Comparison of ENCODE assay signal across 26 mouse cellular contexts in genomic region chr17:3496080-3496479, GRCm38 (mm10). TPM values are rescaled to one million over a fixed set of nuclear protein-coding genes. Genes with fewer than 3 reads are reported as not detected.
A peak's percentile ranks its signal among the peaks of the same experiment; 100 is the strongest.
DNase-seq lines count a peak whose midpoint lies in the region; ATAC-seq and TF ChIP-seq lines count a peak whose summit lies in the region.
"Had no signal": no experiment of that assay in that cellular context is flagged by ENCODE, and none has a peak within 500 bp of the region (broad histone marks: within the 10 kb centered on the region; RNA-seq: fewer than 3 reads in every experiment).

No protein-coding gene starts in this region.

- intact Hi-C loops in left cerebral cortex, adult 2 months (cut with DNase I) = loop anchor here (5.0 kb wide), 1 partner anchor 244 kb away; no protein-coding TSS in a partner anchor

- TF ChIP-seq POLR2A in kidney, adult 2 months (IDR thresholded peaks at IDR 0.05; ENCODE audit: low read depth, low read length) = no peak
- no peak for TF ChIP-seq POLR2A in cortical plate, adult 2 months (IDR thresholded peaks at IDR 0.05; ENCODE audit: extremely low read depth, insufficient read depth, low read length)

- H3K27ac ChIP-seq in kidney, adult 2 months (ENCODE audit: insufficient read depth, low read depth, low read length) = peak overlapping the region; percentile 73
- H3K27ac ChIP-seq in kidney, embryonic 14.5 days (ENCODE audit: low read depth, low read length) = no peak overlapping the region
- H3K27ac ChIP-seq in left cerebral cortex, adult 2 months = peak overlapping the region; percentile 30
- peak overlapping the region; percentile 45 for H3K27ac ChIP-seq in cortical plate, adult 2 months (ENCODE audit: insufficient read depth, low read length)
- H3K27ac ChIP-seq in kidney, embryonic 16.5 days (ENCODE audit: low read length) = 0 out of 2 replicates have a peak overlapping the region, but pooled peaks have one; percentile 30
- H3K27ac ChIP-seq: embryonic facial prominence, embryonic 10.5 days; embryonic facial prominence, embryonic 15.5 days; forebrain, embryonic 12.5 days; hindbrain, embryonic 12.5 days; hindbrain, postnatal 0 days; limb, embryonic 12.5 days; liver, embryonic 14.5 days; midbrain, embryonic 12.5 days had no signal

- H3K36me3 ChIP-seq in kidney, adult 2 months (ENCODE audit: control insufficient read depth, insufficient read depth, low read length) = no peaks in the 10 kb centered on the region
- H3K36me3 ChIP-seq in kidney, embryonic 14.5 days (ENCODE audit: control insufficient read depth, insufficient read depth, low read length) = no peaks in the 10 kb centered on the region
- H3K36me3 ChIP-seq in kidney, embryonic 16.5 days (ENCODE audit: insufficient read depth, low read length) = no peaks in the 10 kb centered on the region
- H3K36me3 ChIP-seq: embryonic facial prominence, embryonic 10.5 days; forebrain, embryonic 12.5 days; hindbrain, embryonic 12.5 days; limb, embryonic 12.5 days; midbrain, embryonic 12.5 days had no signal

- H3K27me3 ChIP-seq in kidney, adult 2 months (replicated peaks; ENCODE audit: control insufficient read depth, insufficient read depth, low read length) = no peaks in the 10 kb centered on the region
- H3K27me3 ChIP-seq in kidney, embryonic 14.5 days (ENCODE audit: control insufficient read depth, insufficient read depth, low read length) = no peaks in the 10 kb centered on the region
- no peaks in the 10 kb centered on the region for H3K27me3 ChIP-seq in kidney, embryonic 16.5 days (ENCODE audit: insufficient read depth, low read length)
- H3K27me3 ChIP-seq: embryonic facial prominence, embryonic 15.5 days; forebrain, embryonic 12.5 days; hindbrain, embryonic 12.5 days; limb, embryonic 12.5 days; midbrain, embryonic 12.5 days had no signal

- no peak overlapping the region for H3K4me2 ChIP-seq in kidney, embryonic 14.5 days (replicated peaks; ENCODE audit: low read depth, low read length)
- no peak overlapping the region for H3K4me2 ChIP-seq in kidney, embryonic 16.5 days (replicated peaks; ENCODE audit: low read depth, low read length)
- H3K4me2 ChIP-seq: embryonic facial prominence, embryonic 15.5 days; forebrain, embryonic 12.5 days; heart, embryonic 11.5 days; hindbrain, embryonic 12.5 days; limb, embryonic 12.5 days; midbrain, embryonic 12.5 days had no signal

- 51% methylated on average over 3 of the region's 3 CpGs for WGBS in kidney, adult 2 months
- WGBS in kidney, embryonic 14.5 days = 90% methylated on average over 3 of the region's 3 CpGs
- WGBS in kidney, embryonic 16.5 days = 85% methylated on average over 3 of the region's 3 CpGs

- no peak for ATAC-seq in kidney, embryonic 14.5 days (ENCODE audit: low FRiP score, low TSS enrichment)
- peak; percentile 72; the same call in 1 of the 2 replicates for ATAC-seq in kidney, embryonic 16.5 days (ENCODE audit: low FRiP score, low TSS enrichment)
- ATAC-seq: hindbrain, postnatal 0 days had no signal

- H3K9ac ChIP-seq in kidney, embryonic 14.5 days (ENCODE audit: low read depth, low read length) = no peak overlapping the region
- H3K9ac ChIP-seq in kidney, embryonic 16.5 days (replicated peaks; ENCODE audit: low read length) = no peak overlapping the region
- H3K9ac ChIP-seq: embryonic facial prominence, embryonic 15.5 days; forebrain, embryonic 12.5 days; hindbrain, embryonic 12.5 days; limb, embryonic 12.5 days; liver, embryonic 14.5 days; midbrain, embryonic 12.5 days had no signal

- peak; percentile 76 for DNase-seq in kidney, adult 2 months
- DNase-seq in left cerebral cortex, adult 2 months (ENCODE audit: extremely low spot score in 1 of 2, low spot score in 2 of 2) = no peak
- DNase-seq in left cerebral cortex, adult 18-20 months (ENCODE audit: low spot score in 2 of 2) = no peak
- no peak for DNase-seq in adipocyte (ENCODE audit: low spot score)
- DNase-seq: adrenal gland, adult 8-10 months; cerebellum, postnatal 14 days; gastrocnemius, postnatal 25 days; heart, adult 18-20 months; heart, postnatal 36 days; lung, postnatal 36 days; thymus, adult 2 months; thymus, postnatal 36 days had no signal

- TF ChIP-seq CTCF in kidney, adult 2 months (conservative IDR thresholded peaks at IDR 0.05; ENCODE audit: insufficient read depth, insufficient read length, low read depth, low read length) = no peak
- TF ChIP-seq CTCF in left cerebral cortex, adult 2 months (IDR thresholded peaks at IDR 0.05) = no peak
- no peak for TF ChIP-seq CTCF in cortical plate, adult 2 months (IDR thresholded peaks at IDR 0.05; ENCODE audit: extremely low read depth, insufficient read depth, low read length)

- no peaks in the 10 kb centered on the region for H3K9me3 ChIP-seq in kidney, embryonic 14.5 days (ENCODE audit: control insufficient read depth, low read length)
- no peaks in the 10 kb centered on the region for H3K9me3 ChIP-seq in kidney, embryonic 16.5 days (ENCODE audit: low read length)
- H3K9me3 ChIP-seq: embryonic facial prominence, embryonic 10.5 days; embryonic facial prominence, embryonic 15.5 days; forebrain, embryonic 12.5 days; hindbrain, embryonic 12.5 days; limb, embryonic 12.5 days; midbrain, embryonic 12.5 days had no signal

- no peak overlapping the region for H3K4me3 ChIP-seq in kidney, adult 2 months (ENCODE audit: insufficient read depth, low read depth, low read length)
- H3K4me3 ChIP-seq in kidney, embryonic 14.5 days (ENCODE audit: low read length) = no peak overlapping the region
- no peak overlapping the region for H3K4me3 ChIP-seq in left cerebral cortex, adult 2 months
- H3K4me3 ChIP-seq in cortical plate, adult 2 months (ENCODE audit: insufficient read depth, low read length) = no peak overlapping the region
- H3K4me3 ChIP-seq in kidney, embryonic 16.5 days (ENCODE audit: low read length) = no peak overlapping the region
- H3K4me3 ChIP-seq: embryonic facial prominence, embryonic 10.5 days; embryonic facial prominence, embryonic 15.5 days; forebrain, embryonic 12.5 days; hindbrain, embryonic 12.5 days; limb, embryonic 12.5 days; midbrain, embryonic 12.5 days had no signal

- H3K4me1 ChIP-seq in kidney, adult 2 months (ENCODE audit: control insufficient read depth, insufficient read depth, low read length) = peaks cover 25% of the 10 kb centered on the region
- no peaks in the 10 kb centered on the region for H3K4me1 ChIP-seq in kidney, embryonic 14.5 days (ENCODE audit: control insufficient read depth, insufficient read depth, low read length)
- H3K4me1 ChIP-seq in cortical plate, adult 2 months (ENCODE audit: control insufficient read depth, insufficient read depth, low read length) = peaks cover 19% of the 10 kb centered on the region
- H3K4me1 ChIP-seq in kidney, embryonic 16.5 days (ENCODE audit: insufficient read depth, low read length) = peaks cover 8% of the 10 kb centered on the region; the same call in 1 of the 2 replicates
- H3K4me1 ChIP-seq: embryonic facial prominence, embryonic 10.5 days; embryonic facial prominence, embryonic 15.5 days; forebrain, embryonic 12.5 days; hindbrain, embryonic 12.5 days; limb, embryonic 12.5 days; midbrain, embryonic 12.5 days had no signal

RNA-seq across cellular contexts. Expression of gene Cldn20, which starts 36.3 kb away (rescaled TPM):
- 0.48 TPM in 1 of 2 replicates, not detected in the other for polyA plus RNA-seq in kidney, adult 2 months (2012; rRNA removed)
- 0.31 and 0.70 TPM in 2 replicates for polyA plus RNA-seq in kidney, embryonic 14.5 days (2014; fragmentation: Nextera tagmentation; extraction: Ambion mirVana)
- under 1 TPM in 1 of 2 experiments, not detected in 1; 0.77 TPM for total RNA-seq in left cerebral cortex, adult 2 months (2021)
- total RNA-seq in left cerebral cortex, adult 18-20 months (2021) = 1 to 10 TPM in 1 of 2 experiments, not detected in 1; 1.5 TPM
- polyA plus RNA-seq in cortical plate, adult 2 months (2012; rRNA removed) = 0.95 and 1.0 TPM in 2 replicates
- polyA plus RNA-seq in kidney, embryonic 16.5 days (2015; fragmentation: Nextera tagmentation; extraction: Ambion mirVana) = not detected in 2 replicates
- total RNA-seq: gastrocnemius, postnatal 25 days; heart, adult 18-20 months; heart, postnatal 36 days had no signal
- polyA plus RNA-seq: embryonic facial prominence, embryonic 10.5 days; forebrain, embryonic 12.5 days; heart, embryonic 11.5 days; limb, embryonic 12.5 days; lung, embryonic 16.5 days; midbrain, embryonic 12.5 days; neural tube, embryonic 14.5 days; thymus, adult 2 months had no signal
